Mouse (Mus musculus) embryonic fibroblast, embryonic 13.5 days (primary cell): ENCODE results near the gene Plvap.

ENCODE experiments used
- CTCF ChIP-seq: IDR thresholded peaks from 2 replicates; pipeline ENCODE4 v1.5.1; 2011; ENCODE audit warnings: mild to moderate bottlenecking, control low read depth, low read length, moderate library complexity, borderline replicate concordance; ENCODE audit not compliant: insufficient read depth
- POLR2A ChIP-seq: IDR thresholded peaks from 2 replicates; pipeline ENCODE4 v1.6.1; 2011; ENCODE audit warnings: low read depth, mild to moderate bottlenecking, control low read depth, low read length, moderate library complexity

DNA sequence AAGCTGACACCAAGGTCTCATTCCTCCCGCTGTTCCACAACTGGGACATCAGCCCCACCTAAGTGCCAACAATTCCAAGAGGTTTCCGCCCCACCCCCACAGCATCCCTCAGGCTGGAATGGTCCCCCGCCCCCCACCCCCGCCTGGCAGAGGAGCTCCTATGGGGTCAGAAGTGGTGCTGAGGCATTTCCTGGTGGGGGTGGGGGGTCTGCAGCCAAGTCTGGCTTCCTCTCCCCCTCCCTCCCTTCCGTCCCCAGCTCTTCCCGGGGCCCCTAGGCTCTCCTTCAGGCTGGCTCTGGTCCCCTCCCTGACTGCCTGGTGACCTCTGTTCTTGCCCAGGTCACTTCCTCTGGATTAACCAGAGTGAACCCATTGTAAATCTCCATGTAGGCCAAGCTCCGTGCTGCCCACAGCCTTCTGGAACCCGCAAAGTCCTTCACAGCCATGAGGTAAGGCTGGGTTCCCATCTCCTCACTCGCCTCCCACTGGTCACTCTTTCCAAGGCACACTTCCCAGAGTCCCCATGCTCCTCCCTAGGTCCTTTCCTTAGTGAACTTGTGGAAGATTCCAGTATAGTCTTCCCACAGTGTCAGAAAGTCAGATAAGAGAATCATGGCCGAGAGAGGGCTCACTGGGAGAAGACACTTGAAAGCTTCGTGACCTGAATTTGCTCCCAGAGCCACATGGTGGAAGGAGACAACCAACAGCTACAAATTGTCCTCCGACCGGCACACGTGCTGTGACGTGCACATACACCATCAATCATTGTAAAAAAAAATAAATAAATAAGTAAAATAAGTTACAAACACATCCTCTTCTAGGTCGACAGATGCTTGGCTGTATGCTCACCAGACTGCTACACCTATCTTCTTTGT, 12.5 kb downstream of the Plvap start:
- TF ChIP-seq CTCF (no peak), POLR2A (no peak)
